Mouse (Mus musculus): ENCODE measurements around the gene Mief1. TPM values are rescaled to one million over a fixed set of nuclear protein-coding genes. Genes with fewer than 3 reads are reported as not detected.

Mief1 gene
- polyA plus RNA-seq, 1 experiment from 2014 or later: 36.4 TPM

DNA sequence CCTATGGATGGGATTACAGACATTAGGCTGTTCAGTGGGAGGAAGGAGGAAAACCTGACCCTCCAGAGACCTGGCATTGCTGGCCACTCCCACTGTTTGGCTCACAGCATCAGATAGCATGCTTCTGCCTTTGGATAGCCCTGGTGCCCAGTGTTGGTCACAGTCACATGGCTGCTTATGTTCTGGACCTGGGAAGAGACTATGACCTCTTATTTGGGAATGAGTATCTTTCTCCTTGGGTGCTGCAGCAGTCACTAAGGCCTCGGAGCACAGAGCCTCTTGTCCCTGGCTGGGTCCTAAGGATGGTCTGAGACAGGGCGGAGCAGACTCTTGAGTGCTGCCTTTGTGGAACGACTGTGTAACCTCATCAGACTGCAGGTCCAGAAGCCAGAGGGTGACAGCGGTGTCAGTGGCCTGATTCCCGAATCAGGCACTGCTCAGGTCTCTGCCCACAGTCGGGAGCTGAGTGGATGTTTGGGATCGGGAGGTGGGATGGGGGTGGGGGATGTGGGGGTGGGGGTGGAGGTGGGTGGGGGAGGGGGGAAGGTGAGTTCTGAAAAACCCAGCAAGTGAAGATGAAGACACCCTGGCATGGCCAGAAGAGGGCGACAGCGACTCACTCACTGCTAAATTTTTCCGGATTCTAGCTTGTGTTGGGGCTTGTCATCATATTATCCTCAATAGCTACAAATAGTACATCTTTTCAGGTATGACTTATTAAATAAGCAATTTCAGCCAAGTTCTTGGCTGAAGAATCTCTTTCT, 17.9 kb upstream of the Mief1 start:
- no peak for ATAC-seq (ENCODE audit: low FRiP score, low read depth)

DNA sequence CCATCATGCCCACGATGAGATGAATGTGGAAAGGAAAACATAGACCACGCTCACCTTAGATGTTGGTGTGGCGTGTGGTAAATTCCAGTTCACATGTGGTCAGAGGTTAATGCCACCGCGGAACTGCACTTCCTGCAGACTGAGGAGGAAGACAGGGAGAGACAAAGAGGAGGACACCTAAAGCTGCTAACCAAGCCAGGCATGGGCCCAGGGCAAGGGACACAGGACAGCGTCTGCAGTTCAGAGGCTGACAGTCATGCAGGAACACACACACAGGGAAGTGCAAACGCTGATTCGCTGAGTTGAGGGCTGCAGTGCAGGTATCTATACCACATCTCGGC, 17.4 kb upstream of the Mief1 start:
- no peaks in the 10 kb centered on the region for H3K27me3 ChIP-seq
- 68% methylated on average over 9 of the region's 9 CpGs for WGBS
- no peak for ATAC-seq (ENCODE audit: low FRiP score, low read depth)
- no peaks in the 10 kb centered on the region for H3K4me1 ChIP-seq (replicated peaks)
- H3K36me3 ChIP-seq: peaks cover 16% of the 10 kb centered on the region
- H3K9me3 ChIP-seq: no peaks in the 10 kb centered on the region
- no peak overlapping the region for H3K27ac ChIP-seq (replicated peaks)
- no peak overlapping the region for H3K4me2 ChIP-seq
- H3K9ac ChIP-seq: no peak overlapping the region
- no peak overlapping the region for H3K4me3 ChIP-seq

More for the DNA sequence above, 17.9 kb upstream of the Mief1 start:
- Histone ChIP-seq H3K4me2 (no peak overlapping the region), H3K27me3 (no peaks in the 10 kb centered on the region), H3K9ac (no peak overlapping the region), H3K9me3 (no peaks in the 10 kb centered on the region), H3K36me3 (peaks cover 20% of the 10 kb centered on the region), H3K27ac (replicated peaks) (no peak overlapping the region), H3K4me3 (no peak overlapping the region), H3K4me1 (replicated peaks) (no peaks in the 10 kb centered on the region)
- 16% methylated on average over 10 of the region's 10 CpGs for whole genome bisulfite sequencing

DNA sequence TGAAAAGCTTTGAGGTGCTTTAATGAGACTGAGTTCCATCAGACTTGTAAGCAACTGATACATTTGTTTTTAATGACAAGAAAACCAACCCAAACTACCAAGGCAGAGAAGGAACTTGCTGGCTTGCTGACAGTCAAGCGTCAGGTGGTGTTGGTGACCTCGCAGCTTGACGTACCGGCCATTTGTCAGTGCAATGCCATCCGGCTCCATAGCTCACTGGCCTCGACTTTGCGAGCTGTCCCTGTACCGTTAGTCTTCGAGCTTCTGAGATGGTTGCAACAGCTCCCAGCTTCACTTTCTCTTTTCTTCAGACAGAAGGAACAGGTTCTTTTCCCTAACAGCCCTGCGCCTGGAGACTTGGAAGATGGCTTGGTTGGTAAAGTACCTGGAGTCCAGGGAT, 16.3 kb upstream of the Mief1 start:
- no peak overlapping the region for H3K4me2 ChIP-seq
- H3K9ac ChIP-seq: no peak overlapping the region
- H3K9me3 ChIP-seq: no peaks in the 10 kb centered on the region
- H3K27ac ChIP-seq (replicated peaks): no peak overlapping the region
- H3K36me3 ChIP-seq: peaks cover 5% of the 10 kb centered on the region
- H3K27me3 ChIP-seq: no peaks in the 10 kb centered on the region
- H3K4me3 ChIP-seq: no peak overlapping the region
- WGBS: 94% methylated on average over 10 of the region's 10 CpGs
- ATAC-seq (ENCODE audit: low FRiP score, low read depth): no peak
- no peaks in the 10 kb centered on the region for H3K4me1 ChIP-seq (replicated peaks)

DNA sequence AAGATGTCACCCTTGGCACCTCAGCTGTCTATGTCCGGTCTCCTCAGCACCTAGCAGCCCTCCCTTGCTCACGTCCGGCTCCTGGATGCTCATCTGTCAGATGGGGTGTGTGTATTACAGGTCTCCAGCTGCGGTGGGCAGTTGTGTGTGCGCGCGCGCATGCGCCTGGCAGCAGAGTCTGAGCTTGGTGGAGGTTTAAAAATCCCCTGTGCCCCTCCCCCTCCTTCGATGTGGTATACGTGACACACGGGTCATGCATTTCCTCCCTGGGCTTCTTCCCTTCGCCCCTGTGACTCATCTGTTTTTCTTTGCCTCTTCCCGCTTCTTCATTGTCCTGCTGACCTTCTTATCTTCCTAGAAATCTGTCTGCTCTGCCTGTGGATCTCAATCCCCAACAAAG, 14.6 kb upstream of the Mief1 start:
- WGBS: 62% methylated on average over 14 of the region's 14 CpGs
- ATAC-seq (ENCODE audit: low FRiP score, low read depth): no peak
- no peaks in the 10 kb centered on the region for H3K9me3 ChIP-seq
- H3K36me3 ChIP-seq: no peaks in the 10 kb centered on the region
- no peak overlapping the region for H3K27ac ChIP-seq (replicated peaks)
- H3K4me3 ChIP-seq: no peak overlapping the region
- H3K4me1 ChIP-seq (replicated peaks): no peaks in the 10 kb centered on the region
- peak overlapping the region; percentile 18; the same call in 1 of the 2 replicates for H3K4me2 ChIP-seq
- H3K9ac ChIP-seq: no peak overlapping the region
- H3K27me3 ChIP-seq: no peaks in the 10 kb centered on the region

DNA sequence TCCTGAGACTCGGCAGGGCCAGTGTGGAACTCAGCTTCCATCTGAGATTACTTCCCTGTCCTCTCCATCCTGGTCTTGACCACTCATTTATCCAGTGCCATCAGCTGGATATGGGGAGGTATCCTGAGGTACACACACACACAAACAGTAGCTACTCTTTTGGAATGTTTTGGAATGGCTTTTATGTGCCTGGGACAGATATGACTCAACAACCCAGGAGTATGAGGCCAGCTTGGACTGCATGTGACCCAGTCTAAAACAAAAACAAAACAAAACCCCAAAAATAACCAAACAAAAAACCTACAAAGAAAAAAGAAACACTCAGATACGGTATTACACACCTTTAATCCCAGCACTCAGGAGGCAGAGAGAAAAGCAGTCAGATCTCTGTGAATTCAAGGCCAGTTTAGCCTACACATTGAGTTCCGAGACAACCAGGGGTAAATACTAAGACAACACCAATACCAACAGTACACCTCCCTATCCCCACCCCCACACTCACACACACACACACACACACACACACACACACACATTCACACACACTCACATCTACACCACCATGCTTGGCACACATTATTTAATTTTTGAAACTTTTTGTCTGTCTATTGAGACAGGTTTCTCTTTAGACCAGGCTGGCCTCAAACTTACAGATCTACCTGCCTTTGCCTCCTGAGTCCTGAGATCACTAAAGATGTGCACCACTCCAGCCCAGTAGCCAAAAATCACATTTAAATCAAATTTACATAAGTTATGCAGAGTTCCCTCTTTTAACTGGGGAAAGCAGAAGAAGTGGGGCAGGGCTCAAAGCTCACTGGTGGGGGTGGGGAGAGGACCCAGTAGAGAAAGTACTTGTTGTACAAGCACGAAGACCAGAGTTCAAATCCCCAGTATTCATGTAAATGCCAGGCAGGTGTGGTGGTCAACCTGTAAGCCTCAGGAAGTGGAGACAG, 13.8 kb upstream of the Mief1 start:
- Histone ChIP-seq H3K27ac (replicated peaks) (no peak overlapping the region), H3K9ac (no peak overlapping the region), H3K4me1 (replicated peaks) (no peaks in the 10 kb centered on the region), H3K9me3 (no peaks in the 10 kb centered on the region), H3K27me3 (no peaks in the 10 kb centered on the region), H3K36me3 (no peaks in the 10 kb centered on the region), H3K4me3 (no peak overlapping the region), H3K4me2 (peak overlapping the region; percentile 18; the same call in 1 of the 2 replicates)
- WGBS: 70% methylated on average over 4 of the region's 4 CpGs
- no peak for ATAC-seq (ENCODE audit: low FRiP score, low read depth)

DNA sequence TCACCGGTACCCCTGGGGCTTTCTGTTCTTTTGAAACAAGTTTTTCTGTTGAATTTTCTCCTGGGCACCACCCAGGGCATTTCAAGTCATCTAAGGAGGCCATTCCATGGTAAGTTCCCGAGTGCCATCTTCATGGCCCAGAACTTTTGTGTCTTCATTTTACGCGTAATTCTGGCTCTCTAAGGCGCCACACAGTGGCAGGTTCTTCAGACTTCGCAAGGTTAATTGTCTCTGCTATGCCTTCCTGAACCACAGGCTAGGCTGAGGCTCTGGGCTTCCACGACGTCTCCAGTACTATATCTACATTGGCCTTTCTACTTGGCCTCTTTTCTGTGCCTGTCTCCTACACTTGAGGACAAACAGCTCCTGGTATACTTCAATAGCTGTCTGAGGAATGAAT, 12.8 kb upstream of the Mief1 start:
- Histone ChIP-seq H3K27ac (replicated peaks) (no peak overlapping the region), H3K36me3 (no peaks in the 10 kb centered on the region), H3K4me2 (no peak overlapping the region), H3K27me3 (no peaks in the 10 kb centered on the region), H3K9me3 (no peaks in the 10 kb centered on the region), H3K4me3 (no peak overlapping the region), H3K4me1 (replicated peaks) (no peaks in the 10 kb centered on the region), H3K9ac (no peak overlapping the region)
- no peak for ATAC-seq (ENCODE audit: low FRiP score, low read depth)
- 67% methylated on average over 8 of the region's 8 CpGs for WGBS

DNA sequence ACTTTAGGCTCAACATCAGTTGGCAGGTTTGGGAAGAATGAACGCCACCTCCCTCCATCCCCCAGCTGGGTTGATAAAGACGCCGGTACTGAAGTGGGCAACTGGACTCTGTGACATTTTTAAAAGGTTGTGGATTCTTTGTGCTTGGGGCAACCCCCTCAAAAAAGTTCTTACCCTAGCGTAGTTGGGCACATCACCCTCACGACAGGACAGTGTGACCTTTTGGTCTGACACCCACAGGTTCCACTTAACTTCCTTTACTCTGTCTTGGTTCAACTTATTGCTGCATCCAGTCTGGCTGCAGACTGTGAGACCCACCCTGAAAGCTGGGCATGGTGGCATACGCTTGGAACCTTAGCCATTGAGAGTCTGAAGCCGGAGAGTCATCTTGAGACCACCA, 10.1 kb upstream of the Mief1 start:
- Histone ChIP-seq H3K9me3 (no peaks in the 10 kb centered on the region), H3K9ac (no peak overlapping the region), H3K36me3 (no peaks in the 10 kb centered on the region), H3K4me2 (no peak overlapping the region), H3K4me1 (replicated peaks) (no peaks in the 10 kb centered on the region), H3K27me3 (no peaks in the 10 kb centered on the region), H3K27ac (replicated peaks) (no peak overlapping the region), H3K4me3 (no peak overlapping the region)
- ATAC-seq (ENCODE audit: low FRiP score, low read depth): no peak
- WGBS: 92% methylated on average over 7 of the region's 7 CpGs

DNA sequence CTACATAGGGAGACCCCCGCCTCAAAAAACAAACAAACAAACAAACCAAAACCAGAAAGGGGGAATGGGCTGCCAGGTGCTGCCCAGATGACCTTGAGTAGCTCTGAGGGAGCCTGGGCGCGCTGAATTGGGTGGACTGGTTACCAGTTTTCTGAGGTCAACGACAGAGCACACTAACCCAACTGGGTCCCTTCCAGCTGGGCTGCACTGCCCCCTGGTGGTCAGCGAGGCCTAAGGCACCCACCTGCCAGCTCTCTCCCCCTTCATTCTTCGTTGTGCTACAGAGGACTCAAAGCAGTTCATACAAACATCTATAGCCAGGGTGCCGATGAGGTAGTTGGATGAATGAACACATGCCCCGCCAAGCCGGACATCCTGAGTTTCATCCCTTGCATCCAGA, 8.6 kb upstream of the Mief1 start:
- H3K9me3 ChIP-seq: no peaks in the 10 kb centered on the region
- no peak overlapping the region for H3K27ac ChIP-seq (replicated peaks)
- no peak overlapping the region for H3K4me3 ChIP-seq
- no peaks in the 10 kb centered on the region for H3K36me3 ChIP-seq
- no peak for ATAC-seq (ENCODE audit: low FRiP score, low read depth)
- H3K27me3 ChIP-seq: no peaks in the 10 kb centered on the region
- H3K4me2 ChIP-seq: no peak overlapping the region
- H3K4me1 ChIP-seq (replicated peaks): no peaks in the 10 kb centered on the region
- WGBS: 28% methylated on average over 9 of the region's 9 CpGs
- H3K9ac ChIP-seq: no peak overlapping the region

DNA sequence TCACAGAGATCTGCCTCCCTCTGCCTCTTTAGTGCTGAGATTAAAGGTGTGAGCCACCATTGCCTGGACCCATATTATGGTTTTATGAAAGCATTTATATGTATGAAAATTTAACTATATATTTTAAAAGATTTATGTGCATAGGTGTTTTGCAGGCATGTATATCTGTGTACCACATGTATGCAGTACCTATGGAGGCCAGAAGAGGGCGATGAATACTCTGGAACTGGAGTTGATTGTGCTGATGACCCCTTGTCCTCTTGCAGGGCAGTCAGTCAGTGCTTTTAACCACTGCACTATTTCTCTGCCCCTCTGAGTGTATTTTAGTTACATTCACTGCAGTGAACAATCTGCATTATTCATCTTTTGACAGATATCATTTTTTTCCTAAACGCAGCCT, 8.0 kb upstream of the Mief1 start:
- no peak overlapping the region for H3K4me3 ChIP-seq
- H3K27ac ChIP-seq (replicated peaks): no peak overlapping the region
- H3K9ac ChIP-seq: no peak overlapping the region
- H3K4me2 ChIP-seq: no peak overlapping the region
- H3K36me3 ChIP-seq: no peaks in the 10 kb centered on the region
- no peaks in the 10 kb centered on the region for H3K27me3 ChIP-seq
- 45% methylated on average over 2 of the region's 2 CpGs for WGBS
- ATAC-seq (ENCODE audit: low FRiP score, low read depth): no peak
- no peaks in the 10 kb centered on the region for H3K9me3 ChIP-seq
- no peaks in the 10 kb centered on the region for H3K4me1 ChIP-seq (replicated peaks)

DNA sequence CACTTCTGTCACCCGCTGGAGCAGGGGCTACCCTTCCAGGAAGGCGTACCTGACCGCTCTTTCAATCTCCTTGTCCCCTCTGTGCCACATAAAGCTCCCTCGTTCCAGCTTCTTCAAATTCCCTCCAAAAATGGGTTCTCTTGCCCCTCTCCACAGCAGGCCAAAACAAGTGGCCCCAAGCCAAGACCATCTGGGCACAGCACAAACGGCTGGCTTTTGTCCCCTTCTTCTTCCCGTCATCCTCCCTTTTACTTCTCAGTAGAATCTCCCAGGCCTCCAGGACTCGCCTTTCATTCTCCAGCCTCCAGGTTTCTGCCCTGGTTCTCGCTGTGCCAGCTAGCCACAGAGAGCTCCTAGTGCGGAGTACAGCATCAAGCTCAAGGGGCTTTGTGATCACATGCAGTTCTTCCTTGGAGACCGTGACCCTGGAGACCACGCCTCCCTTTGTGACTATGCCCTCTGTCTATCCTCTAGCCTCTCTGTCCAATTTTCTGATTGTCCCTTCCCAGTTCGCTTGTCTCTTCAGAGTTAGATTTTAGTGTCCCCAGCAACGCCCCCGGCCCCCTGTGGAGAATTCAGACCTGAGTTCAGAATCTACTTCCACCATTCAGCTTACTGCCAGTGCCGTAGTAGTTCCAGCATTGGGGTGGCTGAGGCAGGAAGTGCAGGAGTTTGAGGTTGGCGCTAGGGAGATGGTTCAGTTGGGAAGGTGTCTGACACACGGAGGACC, 5.6 kb upstream of the Mief1 start:
- Histone ChIP-seq H3K4me3 (no peak overlapping the region), H3K9ac (no peak overlapping the region), H3K9me3 (no peaks in the 10 kb centered on the region), H3K4me1 (replicated peaks) (peaks cover 2% of the 10 kb centered on the region), H3K27ac (replicated peaks) (no peak overlapping the region), H3K36me3 (no peaks in the 10 kb centered on the region), H3K4me2 (no peak overlapping the region), H3K27me3 (no peaks in the 10 kb centered on the region)
- 53% methylated on average over 17 of the region's 17 CpGs for WGBS
- no peak for ATAC-seq (ENCODE audit: low FRiP score, low read depth)

DNA sequence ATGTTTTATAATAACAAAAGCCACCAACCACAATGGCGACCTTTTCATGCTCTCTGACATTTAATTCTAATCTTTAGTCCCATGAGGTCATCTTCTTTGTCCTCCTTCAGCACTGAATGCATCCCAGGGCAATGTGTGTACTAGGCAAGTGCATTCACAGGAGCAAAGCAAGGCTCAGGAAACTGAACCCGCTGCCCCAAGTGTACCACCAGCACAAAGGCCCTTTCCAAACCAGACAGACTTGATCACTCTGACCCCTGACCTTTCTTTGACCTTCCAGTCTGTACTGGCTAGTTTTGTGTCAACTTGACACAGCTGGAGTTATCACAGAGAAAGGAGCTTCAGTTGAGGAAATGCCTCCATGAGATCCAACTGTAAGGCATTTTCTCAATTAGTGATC, 1.5 kb upstream of the Mief1 start:
- 33% methylated on average over 2 of the region's 2 CpGs for WGBS
- peaks cover 11% of the 10 kb centered on the region for H3K36me3 ChIP-seq
- H3K9ac ChIP-seq: no peak overlapping the region
- H3K4me1 ChIP-seq (replicated peaks): peaks cover 16% of the 10 kb centered on the region
- no peak overlapping the region for H3K4me3 ChIP-seq
- ATAC-seq (ENCODE audit: low FRiP score, low read depth): no peak
- H3K27ac ChIP-seq (replicated peaks): no peak overlapping the region
- H3K4me2 ChIP-seq: no peak overlapping the region
- H3K9me3 ChIP-seq: no peaks in the 10 kb centered on the region
- H3K27me3 ChIP-seq: no peaks in the 10 kb centered on the region

DNA sequence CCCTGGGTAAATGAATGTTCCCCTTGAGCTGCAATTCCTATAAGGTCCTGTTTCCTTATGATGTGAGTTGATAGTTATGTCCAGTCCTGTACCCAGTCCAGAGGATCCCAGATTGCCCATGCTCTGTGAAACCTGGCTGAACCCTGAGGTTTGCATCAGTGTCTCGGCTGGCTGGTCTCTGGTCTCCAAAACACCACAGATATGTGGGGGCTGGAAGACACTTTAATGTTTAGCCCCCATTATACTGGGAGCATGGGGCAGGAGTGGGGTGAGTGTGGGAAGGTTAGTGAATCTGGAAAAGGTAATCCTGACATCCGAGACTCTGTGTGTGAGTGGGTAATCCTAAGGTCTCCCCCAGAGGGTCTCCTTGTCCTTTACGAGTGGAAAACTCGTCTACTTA, 765 bp upstream of the Mief1 start:
- Histone ChIP-seq H3K27me3 (no peaks in the 10 kb centered on the region), H3K36me3 (peaks cover 15% of the 10 kb centered on the region), H3K9me3 (no peaks in the 10 kb centered on the region), H3K4me1 (replicated peaks) (peaks cover 16% of the 10 kb centered on the region), H3K4me3 (no peak overlapping the region; the same call in 1 of the 2 replicates), H3K4me2 (peak overlapping the region; percentile 84), H3K9ac (peak overlapping the region; percentile 35; the same call in 1 of the 2 replicates), H3K27ac (replicated peaks) (peak overlapping the region; percentile 81)
- 63% methylated on average over 4 of the region's 4 CpGs for WGBS
- ATAC-seq (ENCODE audit: low FRiP score, low read depth): no peak
